Mouse (Mus musculus): Measurements from ENCODE around the gene Rxfp3. TPM values are rescaled to one million over a fixed set of nuclear protein-coding genes. Genes with fewer than 3 reads are reported as not detected.

Rxfp3 gene
- polyA plus RNA-seq, 1 experiment, result not detected

- TF ChIP-seq CTCF (conservative IDR thresholded peaks at IDR 0.05; ENCODE audit: insufficient read depth, insufficient read length, low read depth, low read length), result no peak
- TF ChIP-seq POLR2A (IDR thresholded peaks at IDR 0.05; ENCODE audit: low read depth, low read length), result no peak
- DNase-seq, result no peak
- no peak overlapping the region for H3K27ac ChIP-seq (ENCODE audit: insufficient read depth, low read depth, low read length)
- H3K27me3 ChIP-seq (replicated peaks; ENCODE audit: control insufficient read depth, insufficient read depth, low read length), result no peaks in the 10 kb centered on the region
- no peaks in the 10 kb centered on the region for H3K36me3 ChIP-seq (ENCODE audit: control insufficient read depth, insufficient read depth, low read length)
- H3K4me1 ChIP-seq (ENCODE audit: control insufficient read depth, insufficient read depth, low read length), result no peaks in the 10 kb centered on the region
- no peak overlapping the region for H3K4me3 ChIP-seq (ENCODE audit: insufficient read depth, low read depth, low read length)
- 89% methylated on average over 10 of the region's 10 CpGs for WGBS
Observed at GRCm38 (mm10) chr15:11053678-11054439, 16.1 kb upstream of the Rxfp3 start.

- Histone ChIP-seq H3K36me3 (ENCODE audit: control insufficient read depth, insufficient read depth, low read length) (no peaks in the 10 kb centered on the region), H3K27ac (ENCODE audit: insufficient read depth, low read depth, low read length) (no peak overlapping the region), H3K27me3 (replicated peaks; ENCODE audit: control insufficient read depth, insufficient read depth, low read length) (no peaks in the 10 kb centered on the region), H3K4me3 (ENCODE audit: insufficient read depth, low read depth, low read length) (no peak overlapping the region), H3K4me1 (ENCODE audit: control insufficient read depth, insufficient read depth, low read length) (no peaks in the 10 kb centered on the region)
- WGBS, result 81% methylated on average over 5 of the region's 5 CpGs
- DNase-seq, result no peak
- TF ChIP-seq POLR2A (IDR thresholded peaks at IDR 0.05; ENCODE audit: low read depth, low read length), result no peak
- no peak for TF ChIP-seq CTCF (conservative IDR thresholded peaks at IDR 0.05; ENCODE audit: insufficient read depth, insufficient read length, low read depth, low read length)
Observed at GRCm38 (mm10) chr15:11042828-11043227, 5.0 kb upstream of the Rxfp3 start.

GRCm38 (mm10) chr15:11041229-11041628 lies 3.4 kb upstream of the Rxfp3 start:
- Histone ChIP-seq H3K4me1 (ENCODE audit: control insufficient read depth, insufficient read depth, low read length) (0 out of 2 replicates have a peak, but pooled peaks cover 3% of the 10 kb centered on the region), H3K27me3 (replicated peaks; ENCODE audit: control insufficient read depth, insufficient read depth, low read length) (no peaks in the 10 kb centered on the region), H3K27ac (ENCODE audit: insufficient read depth, low read depth, low read length) (no peak overlapping the region), H3K36me3 (ENCODE audit: control insufficient read depth, insufficient read depth, low read length) (no peaks in the 10 kb centered on the region), H3K4me3 (ENCODE audit: insufficient read depth, low read depth, low read length) (no peak overlapping the region)
- WGBS, result 51% methylated on average over 2 of the region's 2 CpGs
- no peak for TF ChIP-seq POLR2A (IDR thresholded peaks at IDR 0.05; ENCODE audit: low read depth, low read length)
- TF ChIP-seq CTCF (conservative IDR thresholded peaks at IDR 0.05; ENCODE audit: insufficient read depth, insufficient read length, low read depth, low read length), result no peak
- DNase-seq, result no peak

GRCm38 (mm10) chr15:11040067-11040466 lies 2.3 kb upstream of the Rxfp3 start:
- WGBS, result 42% methylated on average over 5 of the region's 5 CpGs
- no peak overlapping the region for H3K27ac ChIP-seq (ENCODE audit: insufficient read depth, low read depth, low read length)
- no peaks in the 10 kb centered on the region for H3K27me3 ChIP-seq (replicated peaks; ENCODE audit: control insufficient read depth, insufficient read depth, low read length)
- no peak overlapping the region for H3K4me3 ChIP-seq (ENCODE audit: insufficient read depth, low read depth, low read length)
- DNase-seq, result no peak
- no peak for TF ChIP-seq POLR2A (IDR thresholded peaks at IDR 0.05; ENCODE audit: low read depth, low read length)
- no peak for TF ChIP-seq CTCF (conservative IDR thresholded peaks at IDR 0.05; ENCODE audit: insufficient read depth, insufficient read length, low read depth, low read length)
- H3K4me1 ChIP-seq (ENCODE audit: control insufficient read depth, insufficient read depth, low read length), result 0 out of 2 replicates have a peak, but pooled peaks cover 3% of the 10 kb centered on the region
- no peaks in the 10 kb centered on the region for H3K36me3 ChIP-seq (ENCODE audit: control insufficient read depth, insufficient read depth, low read length)

GRCm38 (mm10) chr15:11038476-11038875 lies 685 bp upstream of the Rxfp3 start:
- H3K27me3 ChIP-seq (replicated peaks; ENCODE audit: control insufficient read depth, insufficient read depth, low read length), result no peaks in the 10 kb centered on the region
- H3K4me3 ChIP-seq (ENCODE audit: insufficient read depth, low read depth, low read length), result no peak overlapping the region
- 0 out of 2 replicates have a peak, but pooled peaks cover 3% of the 10 kb centered on the region for H3K4me1 ChIP-seq (ENCODE audit: control insufficient read depth, insufficient read depth, low read length)
- peak; percentile 20; the same call in 1 of the 2 replicates for TF ChIP-seq CTCF (conservative IDR thresholded peaks at IDR 0.05; ENCODE audit: insufficient read depth, insufficient read length, low read depth, low read length)
- no peak for TF ChIP-seq POLR2A (IDR thresholded peaks at IDR 0.05; ENCODE audit: low read depth, low read length)
- no peak overlapping the region for H3K27ac ChIP-seq (ENCODE audit: insufficient read depth, low read depth, low read length)
- DNase-seq, result peak; percentile 59
- no peaks in the 10 kb centered on the region for H3K36me3 ChIP-seq (ENCODE audit: control insufficient read depth, insufficient read depth, low read length)
- 2% methylated on average over 12 of the region's 12 CpGs for WGBS

GRCm38 (mm10) chr15:11037376-11037695 lies 455 bp downstream of the Rxfp3 start:
- Histone ChIP-seq H3K27me3 (replicated peaks; ENCODE audit: control insufficient read depth, insufficient read depth, low read length) (no peaks in the 10 kb centered on the region), H3K27ac (ENCODE audit: insufficient read depth, low read depth, low read length) (no peak overlapping the region), H3K4me3 (ENCODE audit: insufficient read depth, low read depth, low read length) (no peak overlapping the region), H3K36me3 (ENCODE audit: control insufficient read depth, insufficient read depth, low read length) (no peaks in the 10 kb centered on the region), H3K4me1 (ENCODE audit: control insufficient read depth, insufficient read depth, low read length) (0 out of 2 replicates have a peak, but pooled peaks cover 3% of the 10 kb centered on the region)
- WGBS, result under 1% methylated on average over 8 of the region's 8 CpGs
- no peak for TF ChIP-seq POLR2A (IDR thresholded peaks at IDR 0.05; ENCODE audit: low read depth, low read length)
- no peak for TF ChIP-seq CTCF (conservative IDR thresholded peaks at IDR 0.05; ENCODE audit: insufficient read depth, insufficient read length, low read depth, low read length)
- no peak for DNase-seq

- no peak for DNase-seq
- Histone ChIP-seq H3K27me3 (replicated peaks; ENCODE audit: control insufficient read depth, insufficient read depth, low read length) (no peaks in the 10 kb centered on the region), H3K4me3 (ENCODE audit: insufficient read depth, low read depth, low read length) (peak overlapping the region; percentile 34), H3K4me1 (ENCODE audit: control insufficient read depth, insufficient read depth, low read length) (0 out of 2 replicates have a peak, but pooled peaks cover 3% of the 10 kb centered on the region), H3K27ac (ENCODE audit: insufficient read depth, low read depth, low read length) (no peak overlapping the region), H3K36me3 (ENCODE audit: control insufficient read depth, insufficient read depth, low read length) (no peaks in the 10 kb centered on the region)
- no peak for TF ChIP-seq POLR2A (IDR thresholded peaks at IDR 0.05; ENCODE audit: low read depth, low read length)
- 1% methylated on average over 49 of the region's 49 CpGs for WGBS
Observed at GRCm38 (mm10) chr15:11036535-11037375, 1.0 kb downstream of the Rxfp3 start.
